8 mouse cellular contexts compared by ENCODE assay signal in genomic region chr2:125506316-125507054, GRCm38 (mm10). TPM values are rescaled to one million over a fixed set of nuclear protein-coding genes. Genes with fewer than 3 reads are reported as not detected.
DNase-seq lines count a peak whose midpoint lies in the region; TF ChIP-seq lines count a peak whose summit lies in the region.

No protein-coding gene starts in this region.

- peak; percentile 68 for TF ChIP-seq POLR2A in heart, adult 2 months (IDR thresholded peaks at IDR 0.05; ENCODE audit: insufficient read depth, low read depth, low read length)
- TF ChIP-seq POLR2A in bone marrow, adult 2 months (IDR thresholded peaks at IDR 0.05; ENCODE audit: borderline replicate concordance, control insufficient read depth, low read depth, low read length) = peak; percentile 9; the same call in 1 of the 2 replicates
- no peak for TF ChIP-seq POLR2A in olfactory bulb, adult 2 months (IDR thresholded peaks at IDR 0.05; ENCODE audit: insufficient read depth, low read depth, low read length)

- intact Hi-C loops in heart, adult 2 months (cut with DNase I) = loop anchor here (5.0 to 10.0 kb wide), 3 partner anchors 94 to 149 kb away; no protein-coding TSS in a partner anchor

- H3K36me3 ChIP-seq in heart, adult 2 months (ENCODE audit: control insufficient read depth, insufficient read depth, low read length) = no peaks in the 10 kb centered on the region

- DNase-seq in heart, adult 2 months = peak; percentile 76 to 81
- no peak for DNase-seq in heart, adult 18-20 months
- DNase-seq in gastrocnemius, adult 18-20 months (ENCODE audit: low spot score) = peak; percentile 72
- DNase-seq in hindlimb bud, embryonic 11.5 days (ENCODE audit: extremely low spot score, low read depth, low spot score) = peak; percentile 30
- peak; percentile 48 to 54 for DNase-seq in lung, adult 18-20 months
- DNase-seq in B cell, adult 2 months = no peak

- no peaks in the 10 kb centered on the region; the same call in 1 of the 2 replicates for H3K79me2 ChIP-seq in heart, adult 2 months (replicated peaks; ENCODE audit: control insufficient read depth, insufficient read depth, low read length)

- 6% methylated on average over 37 of the region's 37 CpGs for WGBS in heart, adult 2 months
- WGBS in bone marrow, adult 2 months = 8% methylated on average over 37 of the region's 37 CpGs
- 6% methylated on average over 37 of the region's 37 CpGs for WGBS in olfactory bulb, adult 2 months

- peak overlapping the region; percentile 56 for H3K4me3 ChIP-seq in heart, adult 2 months
- no peak overlapping the region for H3K4me3 ChIP-seq in bone marrow, adult 2 months (replicated peaks; ENCODE audit: control insufficient read depth, low read depth, low read length)
- peak overlapping the region; percentile 61 for H3K4me3 ChIP-seq in olfactory bulb, adult 2 months (ENCODE audit: insufficient read depth, low read depth, low read length)

- peak overlapping the region; percentile 93 for H3K27ac ChIP-seq in heart, adult 2 months
- H3K27ac ChIP-seq in bone marrow, adult 2 months (ENCODE audit: control insufficient read depth, insufficient read depth, low read depth, low read length, poor library complexity) = peak overlapping the region; percentile 33; the same call in 1 of the 2 replicates
- no peak overlapping the region for H3K27ac ChIP-seq in olfactory bulb, adult 2 months (ENCODE audit: insufficient read depth, low read depth, low read length)

- H3K4me1 ChIP-seq in heart, adult 2 months (ENCODE audit: control insufficient read depth, insufficient read depth, low read length) = peaks cover 8% of the 10 kb centered on the region
- no peaks in the 10 kb centered on the region; the same call in 1 of the 2 replicates for H3K4me1 ChIP-seq in bone marrow, adult 2 months (ENCODE audit: control insufficient read depth, insufficient read depth, low read length)
- H3K4me1 ChIP-seq in olfactory bulb, adult 2 months (ENCODE audit: control insufficient read depth, insufficient read depth, low read length) = peaks cover 16% of the 10 kb centered on the region

- TF ChIP-seq CTCF in heart, adult 2 months (IDR thresholded peaks at IDR 0.05) = no peak
- no peak for TF ChIP-seq CTCF in bone marrow, adult 2 months (IDR thresholded peaks at IDR 0.05; ENCODE audit: control insufficient read depth, insufficient read depth, low read length)
- TF ChIP-seq CTCF in olfactory bulb, adult 2 months (IDR thresholded peaks at IDR 0.05; ENCODE audit: insufficient read depth, low read depth, low read length) = no peak

- no peaks in the 10 kb centered on the region for H3K27me3 ChIP-seq in heart, adult 2 months (ENCODE audit: control insufficient read depth, insufficient read depth, low read length)

- H3K9ac ChIP-seq in heart, adult 2 months (ENCODE audit: low read depth, low read length) = peak overlapping the region; percentile 89

- TF ChIP-seq EP300 in heart, adult 2 months (IDR thresholded peaks at IDR 0.05; ENCODE audit: insufficient read depth, low read depth, low read length) = no peak

RNA-seq across cellular contexts. Expression of gene Fbn1, which starts 1.3 kb away (rescaled TPM):
- total RNA-seq in heart, adult 2 months (2021) = 10 to 100 TPM; 28.8 to 43.9 TPM
- 15.0 and 27.6 TPM in 2 replicates for polyA plus RNA-seq in heart, adult 2 months (2012; rRNA removed)
- 10 to 100 TPM; 28.6 to 33.5 TPM for total RNA-seq in heart, adult 18-20 months (2021)
- polyA plus RNA-seq in bone marrow, adult 2 months (2011; ENCODE audit: insufficient read depth, insufficient read length, low replicate concordance, missing spikeins) = 2.7 and 3.5 TPM in 2 replicates
- 10 to 100 TPM; 27.7 to 33.8 TPM for total RNA-seq in gastrocnemius, adult 18-20 months (2021)
- polyA plus RNA-seq in olfactory bulb, adult 2 months (2012; ENCODE audit: insufficient read depth, insufficient read length, low replicate concordance, missing spikeins) = not detected in 2 replicates

RNA-seq across cellular contexts. Expression of gene Gm9913, which starts 1.6 kb away (rescaled TPM):
- total RNA-seq in heart, adult 2 months (2021) = under 1 TPM; 0.21 to 0.23 TPM
- polyA plus RNA-seq in heart, adult 2 months (2012; rRNA removed) = 0.29 and 0.35 TPM in 2 replicates
- total RNA-seq in heart, adult 18-20 months (2021) = under 1 TPM; 0.30 to 0.41 TPM
- polyA plus RNA-seq in bone marrow, adult 2 months (2011; ENCODE audit: insufficient read depth, insufficient read length, low replicate concordance, missing spikeins) = not detected in 2 replicates
- total RNA-seq in gastrocnemius, adult 18-20 months (2021) = under 1 TPM in 1 of 2 experiments, not detected in 1; 0.09 TPM
- polyA plus RNA-seq in olfactory bulb, adult 2 months (2012; ENCODE audit: insufficient read depth, insufficient read length, low replicate concordance, missing spikeins) = not detected in 2 replicates

Comparison
In these comparisons a context has a peak if more than half of its experiments do, and no peak if none do; other contexts are left out.
1. DNase-seq: peak in heart, adult 2 months (2 of 2), gastrocnemius, adult 18-20 months (single experiment), hindlimb bud, embryonic 11.5 days (single experiment) and lung, adult 18-20 months (2 of 2); none in heart, adult 18-20 months (0 of 2) and B cell, adult 2 months (0 of 2).